ENCODE assay signal across 16 mouse cellular contexts in the genomic region with DNA sequence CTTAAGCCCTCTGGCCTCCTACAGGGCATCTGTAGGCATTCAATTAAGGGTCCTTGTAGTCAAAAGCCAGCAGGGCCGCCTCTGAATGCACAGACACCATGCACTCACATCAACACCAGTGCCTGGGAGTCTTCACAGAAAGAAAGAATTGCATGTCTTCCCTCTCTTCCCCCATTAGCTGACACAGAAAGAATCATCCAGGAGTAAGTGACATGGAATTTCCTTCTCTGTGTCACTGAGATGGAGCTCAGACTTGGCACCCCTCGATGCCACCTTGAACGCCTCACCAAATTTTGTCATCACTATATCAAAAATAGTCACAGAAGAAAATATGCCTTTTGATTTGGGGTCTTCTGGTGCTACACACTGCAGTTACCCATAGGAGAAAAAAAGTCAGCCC.
"Had no signal": no experiment of that assay in that cellular context is flagged by ENCODE, and none has a peak within 500 bp of the region (broad histone marks: within the 10 kb centered on the region; RNA-seq: fewer than 3 reads in every experiment).

No protein-coding gene starts in this region.

- H3K4me1 ChIP-seq: stomach, embryonic 15.5 days had no signal

- DNase-seq: retina, postnatal 1 day; right cerebral cortex, adult 18-20 months; right cerebral cortex, postnatal 14 days; right cerebral cortex, postnatal 25 days; right cerebral cortex, postnatal 4 days; spleen, adult 18-20 months; thymus, adult 18-20 months; thymus, adult 2 months; thymus, postnatal 14 days; thymus, postnatal 25 days; thymus, postnatal 36 days; thymus, postnatal 4 days had no signal

- H3K27ac ChIP-seq: neural tube, embryonic 12.5 days; neural tube, embryonic 13.5 days; stomach, embryonic 15.5 days; stomach, postnatal 0 days had no signal

- H3K9me3 ChIP-seq: neural tube, embryonic 12.5 days; neural tube, embryonic 13.5 days; stomach, embryonic 15.5 days had no signal

- H3K4me3 ChIP-seq: neural tube, embryonic 12.5 days; neural tube, embryonic 13.5 days; stomach, embryonic 15.5 days had no signal

- H3K36me3 ChIP-seq: neural tube, embryonic 12.5 days; neural tube, embryonic 13.5 days; stomach, embryonic 15.5 days had no signal

- H3K4me2 ChIP-seq: neural tube, embryonic 12.5 days; neural tube, embryonic 13.5 days; stomach, embryonic 15.5 days had no signal

- H3K9ac ChIP-seq: neural tube, embryonic 12.5 days; neural tube, embryonic 13.5 days; stomach, embryonic 15.5 days had no signal
